Mouse (Mus musculus): ENCODE data around the gene Abl2. TPM values are rescaled to one million over a fixed set of nuclear protein-coding genes. Genes with fewer than 3 reads are reported as not detected.
"Not testable (repeated sequence)": the region's sequence is repeated elsewhere in the genome, so short reads cannot be mapped to it uniquely, and the experiment has no call there.

Gene Abl2
- polyA plus RNA-seq, 1 experiment: 7.3 TPM

GRCm38 (mm10) chr1:156660660-156661236, 102.2 kb downstream of the Abl2 start:
- H3K4me1 ChIP-seq (ENCODE audit: control insufficient read depth, insufficient read depth, insufficient read length, low read length); H3K4me3 ChIP-seq (ENCODE audit: insufficient read depth, low read depth, low read length); H3K27ac ChIP-seq (replicated peaks; ENCODE audit: low read depth, low read length): not testable (repeated sequence)

DNA sequence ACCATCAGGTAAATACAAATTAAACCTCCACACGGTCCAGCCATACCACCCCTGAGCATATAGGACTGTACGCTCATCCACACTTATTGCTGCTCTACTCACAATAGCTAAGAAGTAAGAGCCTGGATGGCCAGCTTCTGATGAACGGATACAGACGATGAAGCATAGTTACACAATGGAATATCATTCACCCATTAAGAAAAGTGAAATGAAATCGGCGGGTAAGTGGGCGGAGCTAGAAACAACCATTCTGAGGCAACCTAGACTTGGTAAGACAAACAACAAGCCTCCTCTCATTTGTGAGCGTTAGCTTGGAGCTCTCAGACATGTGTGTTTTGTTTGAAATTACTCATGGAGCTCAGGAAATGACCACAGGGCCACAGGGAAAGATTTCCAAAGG, 107.2 kb downstream of the Abl2 start:
- peaks cover 5% of the 10 kb centered on the region; the same call in 1 of the 2 replicates for H3K4me1 ChIP-seq (ENCODE audit: control insufficient read depth, insufficient read depth, insufficient read length, low read length)
- H3K27ac ChIP-seq (replicated peaks; ENCODE audit: low read depth, low read length): no peak overlapping the region
- no peak overlapping the region for H3K4me3 ChIP-seq (ENCODE audit: insufficient read depth, low read depth, low read length)

DNA sequence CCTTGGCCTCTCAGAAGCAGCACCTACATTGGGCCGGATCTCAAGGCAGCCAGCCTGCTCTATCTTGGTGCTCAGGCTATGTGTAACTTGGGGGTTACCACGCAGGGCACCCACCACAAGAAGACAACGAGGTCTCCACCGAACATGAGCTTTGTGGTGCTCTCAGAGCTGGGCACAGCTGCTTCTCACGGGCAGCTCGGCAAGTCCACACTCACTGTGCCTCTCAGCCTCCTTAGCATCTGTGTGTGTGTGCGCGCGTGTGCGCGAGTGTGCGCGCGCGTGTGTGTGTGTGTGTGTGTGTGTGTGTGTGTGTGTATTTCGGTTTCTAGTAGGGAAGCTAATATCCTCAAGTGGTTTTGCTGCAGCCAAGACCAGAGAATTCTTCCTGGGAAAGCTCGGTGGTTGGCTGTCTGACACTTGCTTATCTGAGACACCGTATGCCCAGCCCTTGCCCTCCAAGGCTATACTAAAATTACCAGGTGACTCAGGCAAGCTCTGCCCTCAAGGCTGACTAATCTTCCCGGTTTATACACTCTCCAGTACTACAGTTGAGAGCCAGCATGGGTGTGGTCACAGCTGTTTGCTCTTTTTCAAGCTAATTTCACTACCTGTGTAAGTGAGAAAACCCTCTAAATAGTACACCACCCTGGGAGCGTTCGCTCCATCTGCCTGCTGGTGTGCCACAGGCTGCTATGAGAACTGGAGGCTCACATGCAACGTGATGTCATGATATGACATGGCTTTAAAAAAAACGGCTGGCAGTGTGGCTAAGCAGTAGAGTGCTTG, 108.7 kb downstream of the Abl2 start:
- Histone ChIP-seq H3K4me3 (ENCODE audit: insufficient read depth, low read depth, low read length) (no peak overlapping the region), H3K27ac (replicated peaks; ENCODE audit: low read depth, low read length) (no peak overlapping the region), H3K4me1 (ENCODE audit: control insufficient read depth, insufficient read depth, insufficient read length, low read length) (peaks cover 2% of the 10 kb centered on the region; the same call in 1 of the 2 replicates)

- Histone ChIP-seq H3K4me1 (ENCODE audit: control insufficient read depth, insufficient read depth, insufficient read length, low read length) (peaks cover 2% of the 10 kb centered on the region), H3K4me3 (ENCODE audit: insufficient read depth, low read depth, low read length) (no peak overlapping the region), H3K27ac (replicated peaks; ENCODE audit: low read depth, low read length) (no peak overlapping the region)
Observed at GRCm38 (mm10) chr1:156668602-156669001, 110.0 kb downstream of the Abl2 start.

DNA sequence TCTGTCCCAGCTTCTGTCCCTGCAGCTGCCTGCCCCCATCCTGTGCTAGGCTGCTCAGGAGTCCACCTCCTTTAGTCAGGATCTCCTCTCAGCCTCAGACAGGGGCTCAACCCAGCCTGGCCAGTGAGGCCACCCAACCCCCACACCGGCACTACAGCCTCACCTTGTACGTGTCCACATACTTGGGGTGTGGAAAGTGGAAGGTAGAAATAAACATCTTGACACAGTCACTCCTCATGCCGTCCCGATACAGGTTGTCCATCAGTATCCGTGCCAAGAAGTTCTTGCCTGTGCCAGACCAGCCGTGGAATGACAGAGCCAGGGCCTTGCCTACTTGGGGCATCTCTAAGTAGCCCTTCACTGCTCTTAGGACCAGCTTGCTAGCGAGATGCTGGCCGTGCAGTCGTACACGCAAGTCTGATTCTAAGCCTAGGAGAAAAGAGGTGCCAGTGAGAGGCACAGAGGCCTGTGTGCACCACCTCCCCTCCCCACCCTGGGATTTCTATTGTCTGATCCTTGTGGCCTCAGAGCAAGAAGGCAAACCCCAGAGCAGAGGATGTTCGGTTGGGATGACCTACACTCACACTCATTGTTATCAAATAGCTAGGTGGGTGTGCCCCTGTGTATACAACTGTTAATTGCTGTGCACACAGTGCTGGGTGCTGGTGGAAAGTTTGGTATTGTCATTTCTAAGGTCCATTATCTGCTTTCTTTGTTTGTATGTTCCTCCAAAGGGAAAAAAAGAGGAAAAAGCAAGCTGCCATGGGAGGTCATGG, 110.8 kb downstream of the Abl2 start:
- H3K27ac ChIP-seq (replicated peaks; ENCODE audit: low read depth, low read length): no peak overlapping the region

GRCm38 (mm10) chr1:156671921-156672320, 113.3 kb downstream of the Abl2 start:
- Histone ChIP-seq H3K4me1 (ENCODE audit: control insufficient read depth, insufficient read depth, insufficient read length, low read length) (peaks cover 2% of the 10 kb centered on the region), H3K27ac (replicated peaks; ENCODE audit: low read depth, low read length) (no peak overlapping the region), H3K4me3 (ENCODE audit: insufficient read depth, low read depth, low read length) (no peak overlapping the region)

More for the DNA sequence above, 110.8 kb downstream of the Abl2 start:
- Histone ChIP-seq H3K4me1 (ENCODE audit: control insufficient read depth, insufficient read depth, insufficient read length, low read length) (peaks cover 2% of the 10 kb centered on the region), H3K4me3 (ENCODE audit: insufficient read depth, low read depth, low read length) (no peak overlapping the region)

DNA sequence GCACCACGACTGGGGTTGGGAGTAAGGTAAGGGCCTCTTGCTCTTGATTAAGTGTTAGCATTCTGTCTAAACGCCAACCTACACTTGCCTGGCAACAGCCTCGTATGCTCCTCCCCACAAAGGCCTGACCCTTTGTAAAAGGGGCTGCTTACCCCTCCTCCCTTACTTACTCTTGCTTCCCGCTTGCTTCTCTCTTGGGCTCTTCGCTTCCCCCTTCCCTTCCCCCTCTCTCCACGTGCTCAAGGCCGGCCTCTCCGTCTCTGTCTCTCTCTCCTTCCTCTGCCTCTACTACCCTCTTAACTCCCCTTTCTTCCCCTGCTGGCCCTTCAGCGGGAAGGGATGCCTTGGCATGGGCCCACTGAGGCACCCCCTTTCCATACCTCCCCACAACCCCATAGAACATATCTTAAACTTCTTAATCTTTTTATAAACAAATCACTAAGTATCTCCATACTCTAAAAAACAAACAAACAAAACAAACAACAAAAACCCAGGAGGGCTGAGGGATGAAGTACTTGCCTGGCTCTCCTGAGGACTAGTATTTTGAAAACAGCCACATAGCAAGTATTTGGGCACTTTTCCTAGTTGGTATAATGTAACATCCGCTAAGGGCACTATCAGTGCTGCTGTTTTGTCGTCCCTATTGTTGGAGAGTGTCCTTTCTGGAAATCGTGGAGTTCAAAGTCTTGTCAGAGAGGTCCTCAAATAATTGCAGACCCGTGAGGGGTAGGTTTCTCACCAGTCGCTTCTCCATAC, 114.3 kb downstream of the Abl2 start:
- Histone ChIP-seq H3K4me3 (ENCODE audit: insufficient read depth, low read depth, low read length) (peak overlapping the region; percentile 75), H3K4me1 (ENCODE audit: control insufficient read depth, insufficient read depth, insufficient read length, low read length) (peaks cover 2% of the 10 kb centered on the region), H3K27ac (replicated peaks; ENCODE audit: low read depth, low read length) (peak overlapping the region; percentile 74)

GRCm38 (mm10) chr1:156673476-156674194, 115.0 kb downstream of the Abl2 start:
- Histone ChIP-seq H3K27ac (replicated peaks; ENCODE audit: low read depth, low read length) (peak overlapping the region; percentile 74), H3K4me1 (ENCODE audit: control insufficient read depth, insufficient read depth, insufficient read length, low read length) (peaks cover 2% of the 10 kb centered on the region), H3K4me3 (ENCODE audit: insufficient read depth, low read depth, low read length) (peak overlapping the region; percentile 75)

DNA sequence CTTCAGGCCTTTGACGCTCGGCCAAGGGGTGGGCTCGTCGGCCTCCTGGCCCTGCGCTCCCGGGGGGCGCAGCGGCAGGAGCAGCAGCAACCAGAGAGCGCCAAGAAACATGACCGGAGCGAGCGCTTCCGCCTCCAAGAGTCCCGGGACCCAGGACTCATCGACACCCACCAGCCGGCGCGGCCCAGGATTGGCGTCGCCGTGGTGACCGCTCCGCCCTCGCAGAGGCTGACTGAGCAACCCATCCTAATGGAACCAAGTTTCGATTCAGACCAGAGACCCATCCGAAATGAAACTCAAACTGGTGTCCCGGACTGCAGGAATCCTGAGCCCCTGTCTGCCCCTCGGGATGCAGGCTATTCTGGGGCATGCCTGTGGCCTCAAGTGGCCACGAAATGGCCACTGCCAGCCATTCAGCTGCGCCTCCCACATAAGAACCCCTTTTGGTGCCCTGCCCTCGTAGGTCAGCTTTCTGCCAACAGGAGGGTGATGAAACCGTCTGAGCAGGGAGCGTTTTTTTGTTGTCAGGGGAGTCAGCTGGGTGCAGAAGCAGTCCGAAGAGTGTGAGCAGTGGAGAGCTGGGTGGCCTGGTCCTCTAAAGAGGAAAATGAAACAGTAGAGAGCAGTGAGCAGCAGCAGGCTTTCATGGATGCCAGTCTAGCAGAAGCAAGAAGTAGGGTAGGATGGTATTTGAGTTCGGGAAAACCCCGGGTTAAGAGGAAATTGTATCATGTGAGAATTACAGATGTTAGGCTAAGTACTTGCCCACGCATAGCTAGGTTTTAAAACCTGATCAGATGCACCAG, 115.8 kb downstream of the Abl2 start, which contains the start of gene Tor3a:
Tor3a (minus strand) TSS at position 162 of the 806 bp plus-strand sequence.
- peak within 1 kb of the TSS; percentile 74 for H3K27ac ChIP-seq (replicated peaks; ENCODE audit: low read depth, low read length)
- peaks cover 2% of the 10 kb centered on the region for H3K4me1 ChIP-seq (ENCODE audit: control insufficient read depth, insufficient read depth, insufficient read length, low read length)

DNA sequence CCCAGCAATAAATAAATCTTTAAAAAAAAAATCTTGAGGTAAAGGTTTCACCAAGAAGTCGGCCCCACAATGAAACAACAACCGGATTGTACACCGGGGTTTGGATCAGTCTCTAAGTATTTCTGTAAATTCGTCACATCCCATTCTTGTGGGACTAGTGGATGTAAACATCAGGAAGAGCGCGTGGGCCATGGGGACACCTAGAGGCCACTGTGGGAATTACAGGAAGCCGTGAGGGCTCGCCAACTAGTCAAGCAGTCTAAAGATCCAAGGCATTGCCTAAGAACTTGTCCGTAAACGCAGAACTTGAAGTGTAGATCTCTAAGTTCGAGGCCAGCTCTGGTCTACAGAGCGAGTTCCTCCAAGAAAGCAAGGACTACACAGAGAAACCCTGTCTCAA, 117.6 kb downstream of the Abl2 start:
- Histone ChIP-seq H3K4me3 (ENCODE audit: insufficient read depth, low read depth, low read length) (no peak overlapping the region), H3K4me1 (ENCODE audit: control insufficient read depth, insufficient read depth, insufficient read length, low read length) (no peaks in the 10 kb centered on the region; the same call in 1 of the 2 replicates), H3K27ac (replicated peaks; ENCODE audit: low read depth, low read length) (no peak overlapping the region)

More for the DNA sequence above, 115.8 kb downstream of the Abl2 start, which contains the start of gene Tor3a:
- peak within 1 kb of the TSS; percentile 75 for H3K4me3 ChIP-seq (ENCODE audit: insufficient read depth, low read depth, low read length)

DNA sequence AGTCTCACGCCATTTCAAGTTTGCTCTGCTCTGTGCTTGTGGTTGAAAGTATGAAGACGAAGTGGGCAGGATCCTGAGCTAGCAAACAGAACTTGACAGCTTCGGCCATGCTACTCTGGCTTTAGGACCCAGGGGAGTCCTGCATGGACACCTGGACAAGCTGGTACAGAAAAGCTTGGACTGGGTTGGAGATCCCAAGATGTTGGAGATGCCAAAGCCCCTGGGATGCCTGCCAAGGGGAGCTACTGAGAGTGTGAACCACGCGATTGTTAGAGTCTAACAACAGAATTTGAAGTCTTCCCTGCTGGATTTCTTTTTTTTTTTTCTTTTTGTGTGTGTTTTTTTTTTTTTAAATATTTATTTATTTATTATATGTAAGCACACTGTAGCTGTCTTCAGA, 118.0 kb downstream of the Abl2 start:
- Histone ChIP-seq H3K27ac (replicated peaks; ENCODE audit: low read depth, low read length) (no peak overlapping the region), H3K4me1 (ENCODE audit: control insufficient read depth, insufficient read depth, insufficient read length, low read length) (no peaks in the 10 kb centered on the region; the same call in 1 of the 2 replicates), H3K4me3 (ENCODE audit: insufficient read depth, low read depth, low read length) (no peak overlapping the region)

DNA sequence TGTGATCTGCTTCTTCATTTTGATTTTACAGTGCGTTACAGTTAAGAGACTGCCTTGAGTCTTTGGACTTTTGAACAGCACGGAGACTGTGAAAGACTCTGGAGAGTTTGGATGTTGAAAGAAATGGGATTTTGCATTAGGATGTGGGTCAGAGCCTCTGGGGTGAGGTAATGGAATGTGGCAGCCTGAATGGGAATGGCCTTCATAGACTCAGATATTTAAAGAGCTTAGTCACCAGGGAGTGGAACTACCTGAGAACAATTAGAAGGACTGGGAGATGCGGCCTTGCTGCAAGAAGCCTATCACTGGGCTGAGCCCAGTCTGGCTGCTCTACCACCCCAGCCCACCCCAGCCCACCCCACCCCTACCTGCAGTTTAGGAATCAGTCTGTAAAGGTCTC, 118.6 kb downstream of the Abl2 start:
- no peak overlapping the region for H3K27ac ChIP-seq (replicated peaks; ENCODE audit: low read depth, low read length)

DNA sequence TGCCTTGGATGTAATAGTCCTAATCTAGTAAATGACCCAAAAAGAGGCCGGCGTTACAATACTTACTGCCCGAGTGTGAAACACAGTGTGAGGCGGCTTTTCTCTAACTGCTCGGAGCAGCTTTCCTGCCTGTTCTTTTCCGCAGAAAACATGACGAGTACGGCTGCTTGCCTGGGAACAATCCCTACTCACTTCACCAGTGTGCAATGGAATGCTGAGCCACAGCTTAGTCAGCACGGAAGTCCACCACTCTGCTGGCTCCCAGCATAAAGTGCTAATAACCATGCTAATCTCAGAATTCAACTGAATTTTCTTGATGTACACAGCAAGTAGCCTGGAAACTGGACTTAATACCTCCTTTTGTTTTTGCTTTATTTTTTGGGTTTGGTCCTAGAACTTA, 121.0 kb downstream of the Abl2 start:
- Histone ChIP-seq H3K4me3 (ENCODE audit: insufficient read depth, low read depth, low read length) (no peak overlapping the region), H3K27ac (replicated peaks; ENCODE audit: low read depth, low read length) (no peak overlapping the region), H3K4me1 (ENCODE audit: control insufficient read depth, insufficient read depth, insufficient read length, low read length) (no peaks in the 10 kb centered on the region)

More for the DNA sequence above, 118.6 kb downstream of the Abl2 start:
- no peak overlapping the region for H3K4me3 ChIP-seq (ENCODE audit: insufficient read depth, low read depth, low read length)
- no peaks in the 10 kb centered on the region; the same call in 1 of the 2 replicates for H3K4me1 ChIP-seq (ENCODE audit: control insufficient read depth, insufficient read depth, insufficient read length, low read length)

Measured in brown adipose tissue, adult 24 weeks (tissue).